Mouse (Mus musculus): ENCODE measurements around the gene Serpinb6c. TPM values are rescaled to one million over a fixed set of nuclear protein-coding genes. Genes with fewer than 3 reads are reported as not detected.

The Serpinb6c gene
- 0.31 TPM for polyA plus RNA-seq (2014; fragmentation: Illumina TruSeq; extraction: RNeasy Lipid Tissue Mini Kit (QIAGEN cat#74804); ENCODE audit: low read depth, low replicate concordance)

DNA sequence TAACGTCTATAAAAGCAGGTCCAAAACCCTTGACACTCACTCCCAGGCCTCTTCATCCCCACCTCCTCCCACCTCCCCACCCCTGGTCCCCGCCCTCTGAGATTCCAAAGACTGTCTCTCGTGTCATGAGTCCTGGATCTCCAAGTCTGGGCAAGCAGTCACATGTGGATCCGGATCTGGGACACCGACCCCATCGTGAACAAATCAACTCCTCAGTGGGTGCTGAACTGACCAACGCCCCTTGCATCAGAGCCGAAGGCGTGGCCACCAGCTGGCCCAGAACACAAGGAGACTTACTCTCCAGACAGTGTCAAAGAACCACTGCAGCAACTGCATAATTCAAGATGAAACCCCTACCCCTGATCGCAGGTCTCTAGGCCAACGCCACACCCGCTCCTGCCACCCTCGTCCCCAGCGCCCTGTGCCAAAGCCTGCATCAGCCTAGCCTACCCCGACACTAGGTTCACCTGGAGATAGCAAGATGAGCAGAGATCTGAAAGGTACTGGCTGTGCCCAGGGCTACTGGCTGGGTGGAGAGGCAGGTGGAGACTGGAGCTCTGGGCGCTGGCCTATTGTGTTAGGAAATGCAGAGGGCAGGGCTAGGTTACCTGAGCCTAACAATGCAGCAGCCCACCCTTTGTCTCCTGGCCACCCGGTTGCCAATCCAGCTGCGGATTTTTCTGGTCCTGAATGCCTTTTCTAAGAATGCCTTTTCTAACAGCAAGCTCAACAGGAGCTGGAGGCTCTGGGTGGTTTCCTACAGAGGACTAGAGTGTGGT, at the start of gene Serpinb6c:
Gene Serpinb6c, minus strand, starts transcription at position 533 of the 779 bp plus-strand sequence.

GRCm38 (mm10) chr13:33843308-33843707, 62.2 kb downstream of the Serpinb6c start, which contains the start of gene Serpinb6e:
Serpinb6e (minus strand) TSS chr13:33843408.

Other genes with a start within 250 kb of the Serpinb6c start
- not detected for gene Serpinb6d, start 244.3 kb downstream of the Serpinb6c start, polyA plus RNA-seq (2014; fragmentation: Illumina TruSeq; extraction: RNeasy Lipid Tissue Mini Kit (QIAGEN cat#74804); ENCODE audit: low read depth, low replicate concordance)
- gene Serpinb6e, start 62.3 kb downstream of the Serpinb6c start, polyA plus RNA-seq (2014; fragmentation: Illumina TruSeq; extraction: RNeasy Lipid Tissue Mini Kit (QIAGEN cat#74804); ENCODE audit: low read depth, low replicate concordance): not detected
- gene Nqo2, start 59.0 kb upstream of the Serpinb6c start, polyA plus RNA-seq (2014; fragmentation: Illumina TruSeq; extraction: RNeasy Lipid Tissue Mini Kit (QIAGEN cat#74804); ENCODE audit: low read depth, low replicate concordance): 16.2 TPM
- gene Ripk1, start 96.7 kb upstream of the Serpinb6c start, polyA plus RNA-seq (2014; fragmentation: Illumina TruSeq; extraction: RNeasy Lipid Tissue Mini Kit (QIAGEN cat#74804); ENCODE audit: low read depth, low replicate concordance): 17.6 TPM
- 111 TPM for gene Serpinb6a, start 97.1 kb upstream of the Serpinb6c start, polyA plus RNA-seq (2014; fragmentation: Illumina TruSeq; extraction: RNeasy Lipid Tissue Mini Kit (QIAGEN cat#74804); ENCODE audit: low read depth, low replicate concordance)
- 59.1 TPM for gene Bphl, start 131.9 kb upstream of the Serpinb6c start, polyA plus RNA-seq (2014; fragmentation: Illumina TruSeq; extraction: RNeasy Lipid Tissue Mini Kit (QIAGEN cat#74804); ENCODE audit: low read depth, low replicate concordance)
- 53.6 TPM for gene Tubb2a, start 172.3 kb upstream of the Serpinb6c start, polyA plus RNA-seq (2014; fragmentation: Illumina TruSeq; extraction: RNeasy Lipid Tissue Mini Kit (QIAGEN cat#74804); ENCODE audit: low read depth, low replicate concordance)
- 27.3 TPM for gene Tubb2b, start 224.8 kb upstream of the Serpinb6c start, polyA plus RNA-seq (2014; fragmentation: Illumina TruSeq; extraction: RNeasy Lipid Tissue Mini Kit (QIAGEN cat#74804); ENCODE audit: low read depth, low replicate concordance)